Mouse (Mus musculus) embryonic facial prominence, embryonic 14.5 days (tissue): ENCODE data around the gene Srr. TPM values are rescaled to one million over a fixed set of nuclear protein-coding genes. Genes with fewer than 3 reads are reported as not detected.
A peak's percentile ranks its signal among the peaks of the same experiment; 100 is the strongest.

Experiments used
- ATAC-seq: fragments of 200-750 bp; cut with Nextera tagmentation; 2 replicates; pipeline ENCODE4 v1.8.0; 2017; ENCODE audit warnings: low read depth, moderate number of reproducible peaks, moderate TSS enrichment
- DNase-seq: peaks from one replicate; pipeline ENCODE4 v3.0.0-alpha.2; 2015; ENCODE audit warnings: low spot score
- H3K27ac ChIP-seq: fragments of 300-500 bp; sonication (generic); replicated peaks from 2 replicates; pipeline ENCODE4 v1.5.1; 2014; ENCODE audit warnings: low read depth, mild to moderate bottlenecking, low read length, moderate library complexity
- H3K27me3 ChIP-seq: fragments of 300-500 bp; sonication (generic); replicated peaks from 2 replicates; pipeline ENCODE4 v1.6.1; 2014; ENCODE audit warnings: low read length; ENCODE audit not compliant: control insufficient read depth, insufficient read depth
- H3K36me3 ChIP-seq: fragments of 300-500 bp; sonication (generic); 2 replicates; pipeline ENCODE4 v1.6.1; 2014; ENCODE audit warnings: low read length, mixed read lengths; ENCODE audit not compliant: control insufficient read depth, insufficient read depth
- H3K4me1 ChIP-seq: fragments of 300-500 bp; sonication (generic); 2 replicates; pipeline ENCODE4 v1.6.1; 2014; ENCODE audit warnings: antibody characterized with exemption, low read length; ENCODE audit not compliant: control insufficient read depth, insufficient read depth
- H3K4me2 ChIP-seq: fragments of 300-500 bp; sonication (generic); 2 replicates; pipeline ENCODE4 v1.6.1; 2014; ENCODE audit warnings: low read depth, mild to moderate bottlenecking, low read length, moderate library complexity, mixed read lengths
- H3K4me3 ChIP-seq: fragments of 300-500 bp; sonication (generic); 2 replicates; pipeline ENCODE4 v1.5.1; 2014; ENCODE audit warnings: low read depth, mild to moderate bottlenecking, low read length
- H3K9ac ChIP-seq: fragments of 300-500 bp; sonication (generic); 2 replicates; pipeline ENCODE4 v1.6.1; 2014; ENCODE audit warnings: low read depth, mild to moderate bottlenecking, low read length, moderate library complexity, mixed read lengths
- H3K9me3 ChIP-seq: fragments of 300-500 bp; sonication (generic); 2 replicates; pipeline ENCODE4 v1.6.1; 2016; ENCODE audit warnings: low read length; ENCODE audit not compliant: control insufficient read depth
- WGBS: fragments of 180-500 bp; shearing (Covaris S2); extraction: QIAGEN DNeasy Blood & Tissue Kit; methylation state at CpG from one replicate; pipeline ENCODE4 v1.1.7; 2014; 5-methylcytosine and 5-hydroxymethylcytosine counted together
- polyA plus RNA-seq: library from polyadenylated mRNA; unstranded; fragments of >200 nt; fragmentation: Nextera tagmentation; extraction: Ambion mirVana; gene quantifications from 2 replicates; pipeline ENCODE4 v1.2.1, GENCODE M21; 2014

The Srr gene
- polyA plus RNA-seq, 1 experiment from 2014 or later = 30.4 TPM

DNA sequence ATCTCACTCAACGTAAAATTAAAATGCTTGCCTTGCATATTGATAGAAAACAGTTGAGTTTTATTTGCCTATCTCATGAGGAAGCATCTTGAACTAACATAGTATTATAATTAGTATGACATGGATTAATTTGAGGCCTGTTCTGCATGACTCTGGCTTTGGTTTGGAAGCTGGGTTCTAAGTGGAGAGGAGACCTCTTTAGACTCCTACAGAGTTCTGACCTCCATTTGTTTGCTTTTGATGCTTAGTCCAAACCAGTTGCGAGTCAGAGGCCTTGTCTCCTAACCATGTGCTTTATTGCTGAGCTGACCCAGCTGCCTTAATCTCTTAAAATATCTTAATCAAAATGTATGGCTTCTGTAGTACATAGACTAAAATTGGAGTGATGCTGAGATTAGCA, 31.9 kb upstream of the Srr start:
- no peak for DNase-seq
- WGBS = 92% methylated on average over 2 of the region's 2 CpGs
- Histone ChIP-seq H3K9ac (no peak overlapping the region), H3K4me3 (no peak overlapping the region), H3K4me1 (no peaks in the 10 kb centered on the region), H3K4me2 (no peak overlapping the region), H3K27ac (no peak overlapping the region), H3K36me3 (peaks cover 19% of the 10 kb centered on the region), H3K9me3 (no peaks in the 10 kb centered on the region), H3K27me3 (no peaks in the 10 kb centered on the region)
- ATAC-seq = no peak

GRCm38 (mm10) chr11:74956006-74956405, 30.3 kb upstream of the Srr start:
- no peaks in the 10 kb centered on the region for H3K4me1 ChIP-seq
- no peak overlapping the region for H3K4me3 ChIP-seq
- peaks cover 27% of the 10 kb centered on the region for H3K36me3 ChIP-seq
- no peak overlapping the region for H3K9ac ChIP-seq
- H3K27me3 ChIP-seq = no peaks in the 10 kb centered on the region
- H3K4me2 ChIP-seq = no peak overlapping the region
- ATAC-seq (no peak), DNase-seq (no peak)
- no peak overlapping the region for H3K27ac ChIP-seq
- H3K9me3 ChIP-seq = no peaks in the 10 kb centered on the region

DNA sequence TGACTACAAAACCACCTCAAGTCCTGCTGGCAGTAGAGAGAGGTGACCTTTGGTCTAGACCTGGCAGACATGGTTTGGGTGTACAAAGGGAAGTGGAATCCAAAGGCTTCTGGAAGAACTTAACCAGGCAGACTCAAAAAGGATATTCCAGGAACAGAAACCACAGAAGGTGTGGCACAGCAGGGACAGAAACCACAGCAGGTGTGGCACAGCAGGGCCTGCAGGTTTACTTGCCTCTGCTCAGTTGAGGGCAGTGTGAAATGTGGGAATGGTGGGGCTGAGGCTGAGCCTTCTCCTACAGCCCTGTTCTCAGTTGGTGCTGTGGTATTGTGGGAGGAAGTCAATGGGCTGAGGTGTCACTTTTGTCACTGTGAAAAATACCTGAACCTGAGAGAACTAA, 29.2 kb upstream of the Srr start:
- no peak overlapping the region for H3K9ac ChIP-seq
- no peak overlapping the region for H3K4me3 ChIP-seq
- no peak for ATAC-seq
- H3K36me3 ChIP-seq = peaks cover 34% of the 10 kb centered on the region
- no peaks in the 10 kb centered on the region for H3K27me3 ChIP-seq
- no peaks in the 10 kb centered on the region for H3K9me3 ChIP-seq
- H3K27ac ChIP-seq = no peak overlapping the region
- no peaks in the 10 kb centered on the region for H3K4me1 ChIP-seq
- H3K4me2 ChIP-seq = no peak overlapping the region
- DNase-seq = peak; percentile 4

- Histone ChIP-seq H3K4me1 (no peaks in the 10 kb centered on the region), H3K9me3 (no peaks in the 10 kb centered on the region), H3K36me3 (peaks cover 65% of the 10 kb centered on the region), H3K27me3 (no peaks in the 10 kb centered on the region), H3K9ac (no peak overlapping the region), H3K27ac (no peak overlapping the region), H3K4me2 (no peak overlapping the region), H3K4me3 (no peak overlapping the region)
- no peak for ATAC-seq
- WGBS = 76% methylated on average over 3 of the region's 3 CpGs
- peak; percentile 75 for DNase-seq
Observed at GRCm38 (mm10) chr11:74946348-74946747, 20.6 kb upstream of the Srr start.

GRCm38 (mm10) chr11:74930391-74930790, 4.6 kb upstream of the Srr start:
- no peak overlapping the region for H3K4me2 ChIP-seq
- H3K4me3 ChIP-seq = no peak overlapping the region
- no peaks in the 10 kb centered on the region for H3K9me3 ChIP-seq
- WGBS = 95% methylated on average over 7 of the region's 7 CpGs
- H3K36me3 ChIP-seq = peaks cover 51% of the 10 kb centered on the region
- H3K27me3 ChIP-seq = no peaks in the 10 kb centered on the region
- H3K27ac ChIP-seq = no peak overlapping the region
- H3K9ac ChIP-seq = no peak overlapping the region
- peaks cover 10% of the 10 kb centered on the region for H3K4me1 ChIP-seq
- ATAC-seq (no peak), DNase-seq (no peak)

- H3K4me2 ChIP-seq = no peak overlapping the region
- H3K4me1 ChIP-seq = peaks cover 17% of the 10 kb centered on the region
- H3K9me3 ChIP-seq = no peaks in the 10 kb centered on the region
- peaks cover 41% of the 10 kb centered on the region for H3K36me3 ChIP-seq
- H3K27ac ChIP-seq = no peak overlapping the region
- 89% methylated on average over 4 of the region's 4 CpGs for WGBS
- H3K9ac ChIP-seq = no peak overlapping the region
- H3K4me3 ChIP-seq = no peak overlapping the region
- no peaks in the 10 kb centered on the region for H3K27me3 ChIP-seq
- DNase-seq (no peak), ATAC-seq (no peak)
Observed at GRCm38 (mm10) chr11:74929111-74929510, 3.4 kb upstream of the Srr start.

GRCm38 (mm10) chr11:74927236-74927725, 1.5 kb upstream of the Srr start:
- ATAC-seq (no peak), DNase-seq (no peak)
- WGBS = 88% methylated on average over 2 of the region's 2 CpGs
- Histone ChIP-seq H3K9ac (peak overlapping the region; percentile 95; the same call in 1 of the 2 replicates), H3K4me2 (0 out of 2 replicates have a peak overlapping the region, but pooled peaks have one; percentile 74), H3K4me3 (no peak overlapping the region), H3K36me3 (peaks cover 23% of the 10 kb centered on the region), H3K27me3 (no peaks in the 10 kb centered on the region), H3K27ac (no peak overlapping the region), H3K4me1 (peaks cover 17% of the 10 kb centered on the region), H3K9me3 (no peaks in the 10 kb centered on the region)

DNA sequence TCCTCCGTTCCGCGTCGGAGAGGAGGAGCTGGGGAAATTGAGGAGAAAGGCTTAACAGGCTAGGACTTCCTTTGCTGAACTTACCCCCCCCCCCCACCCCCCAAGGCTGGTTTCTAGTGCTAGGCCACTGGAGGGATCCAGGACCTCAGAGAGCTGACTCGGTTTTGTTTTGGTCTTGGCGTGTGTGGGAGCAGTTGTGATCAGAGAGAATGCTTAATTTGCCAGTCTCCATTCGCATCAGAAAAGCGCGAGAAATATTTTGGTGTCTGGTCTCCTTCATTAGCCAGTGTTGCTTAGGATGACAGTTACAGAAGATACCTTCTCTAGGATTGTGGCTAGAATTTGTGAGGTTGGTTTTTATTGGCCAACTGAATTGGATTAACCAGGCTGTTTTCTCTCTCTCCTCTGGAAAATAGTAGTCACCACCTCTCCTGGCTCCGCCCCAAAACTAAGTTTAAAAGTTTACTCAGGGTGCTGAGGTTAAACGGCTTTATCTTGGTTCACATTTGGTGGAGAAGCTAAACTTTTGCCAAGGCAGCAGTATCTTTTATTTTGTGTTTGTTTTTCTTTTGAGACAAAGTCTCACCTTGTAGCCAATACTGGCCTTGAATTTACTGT, 749 bp upstream of the Srr start:
- peak overlapping the region; percentile 95 for H3K9ac ChIP-seq
- ATAC-seq (peak; percentile 2; the same call in 1 of the 2 replicates), DNase-seq (peak; percentile 44)
- no peaks in the 10 kb centered on the region for H3K9me3 ChIP-seq
- no peaks in the 10 kb centered on the region for H3K27me3 ChIP-seq
- H3K36me3 ChIP-seq = peaks cover 15% of the 10 kb centered on the region
- H3K4me1 ChIP-seq = peaks cover 17% of the 10 kb centered on the region
- peak overlapping the region; percentile 99 for H3K4me3 ChIP-seq
- WGBS = 7% methylated on average over 11 of the region's 11 CpGs
- H3K4me2 ChIP-seq = peak overlapping the region; percentile 74
- peak overlapping the region; percentile 98 for H3K27ac ChIP-seq

DNA sequence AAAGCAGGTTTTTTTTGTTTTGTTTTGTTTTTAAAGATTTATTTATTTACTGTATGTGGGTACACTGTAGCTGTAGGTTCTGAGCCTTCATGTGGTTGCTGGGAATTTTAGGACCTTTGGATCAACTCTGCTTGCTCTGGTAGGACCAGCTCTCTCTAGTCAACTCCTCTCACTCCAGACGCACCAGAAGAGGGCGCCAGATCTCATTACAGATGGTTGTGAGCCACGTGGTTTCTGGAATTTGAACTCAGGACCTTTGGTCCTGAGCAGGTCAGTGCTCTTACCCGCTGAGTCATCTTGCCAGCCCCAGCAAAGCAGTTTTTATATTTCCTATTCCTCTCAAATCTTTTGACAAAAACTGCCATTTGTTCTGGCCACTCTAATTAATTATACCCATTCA, 1.6 kb downstream of the Srr start:
- Histone ChIP-seq H3K36me3 (peaks cover 14% of the 10 kb centered on the region), H3K9ac (no peak overlapping the region), H3K4me3 (no peak overlapping the region), H3K27me3 (no peaks in the 10 kb centered on the region), H3K4me2 (no peak overlapping the region), H3K27ac (no peak overlapping the region), H3K4me1 (peaks cover 17% of the 10 kb centered on the region), H3K9me3 (no peaks in the 10 kb centered on the region)
- DNase-seq = no peak
- no peak for ATAC-seq
- 71% methylated on average over 4 of the region's 4 CpGs for WGBS
